Comparison of ENCODE assay signal across 30 mouse cellular contexts in the genomic region with DNA sequence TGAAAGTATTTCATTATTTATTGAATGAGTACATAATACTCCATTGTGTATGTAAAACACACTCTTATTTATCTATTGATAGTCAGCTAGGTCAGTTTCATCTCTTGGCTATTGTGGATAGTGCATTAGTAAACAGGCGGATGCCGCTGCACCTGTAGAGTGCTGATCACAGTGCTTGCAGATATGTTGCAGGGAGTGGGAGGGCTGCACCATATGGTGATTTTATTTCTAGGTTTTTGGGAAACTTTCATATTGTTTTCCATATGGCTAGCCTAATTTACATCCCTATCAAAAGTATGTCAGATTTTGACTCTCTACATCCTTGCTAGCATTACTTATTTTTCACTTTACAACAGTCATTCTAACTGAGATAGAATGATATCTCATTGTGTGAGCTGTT.
DNase-seq lines count a peak whose midpoint lies in the region; ATAC-seq lines count a peak whose summit lies in the region.
"Had no signal": no experiment of that assay in that cellular context is flagged by ENCODE, and none has a peak within 500 bp of the region (broad histone marks: within the 10 kb centered on the region; RNA-seq: fewer than 3 reads in every experiment).

No protein-coding gene starts in this region.

- H3K27me3 ChIP-seq in midbrain, embryonic 11.5 days (ENCODE audit: control insufficient read depth, insufficient read depth, low read length): no peaks in the 10 kb centered on the region
- no peaks in the 10 kb centered on the region for H3K27me3 ChIP-seq in midbrain, embryonic 16.5 days (ENCODE audit: control insufficient read depth, insufficient read depth, low read depth, low read length)
- H3K27me3 ChIP-seq: CH12.LX; embryonic facial prominence, embryonic 13.5 days; embryonic facial prominence, embryonic 15.5 days; forebrain, embryonic 12.5 days; Patski had no signal

- H3K9me3 ChIP-seq in midbrain, embryonic 11.5 days (ENCODE audit: control insufficient read depth, low read length): no peaks in the 10 kb centered on the region
- no peaks in the 10 kb centered on the region for H3K9me3 ChIP-seq in midbrain, embryonic 16.5 days (replicated peaks; ENCODE audit: control insufficient read depth, low read length, poor library complexity, severe bottlenecking)
- H3K9me3 ChIP-seq: embryonic facial prominence, embryonic 13.5 days; embryonic facial prominence, embryonic 15.5 days; forebrain, embryonic 10.5 days; forebrain, embryonic 12.5 days; G1E had no signal

- 96% methylated on average over 2 of the region's 2 CpGs for WGBS in midbrain, embryonic 11.5 days
- 96% methylated on average over 2 of the region's 2 CpGs for WGBS in midbrain, embryonic 16.5 days

- H3K36me3 ChIP-seq in midbrain, embryonic 11.5 days (ENCODE audit: control insufficient read depth, insufficient read depth, low read length): no peaks in the 10 kb centered on the region
- no peaks in the 10 kb centered on the region for H3K36me3 ChIP-seq in midbrain, embryonic 16.5 days (ENCODE audit: control insufficient read depth, insufficient read depth, low read length)
- H3K36me3 ChIP-seq: embryonic facial prominence, embryonic 13.5 days; embryonic facial prominence, embryonic 15.5 days; forebrain, embryonic 10.5 days; forebrain, embryonic 12.5 days had no signal

- H3K27ac ChIP-seq in midbrain, embryonic 11.5 days (ENCODE audit: low read depth, low read length): no peak overlapping the region
- no peak overlapping the region for H3K27ac ChIP-seq in midbrain, embryonic 16.5 days (ENCODE audit: low read length)
- H3K27ac ChIP-seq: embryonic facial prominence, embryonic 13.5 days; embryonic facial prominence, embryonic 15.5 days; forebrain, embryonic 10.5 days; forebrain, embryonic 12.5 days had no signal

- ATAC-seq in frontal cortex, adult (ENCODE audit: low TSS enrichment): peak; percentile 64
- no peak for ATAC-seq in midbrain, embryonic 11.5 days (ENCODE audit: low FRiP score)
- ATAC-seq in midbrain, embryonic 16.5 days: no peak
- ATAC-seq: activated CD4-positive, CD25-positive, alpha-beta regulatory T cell, adult 4 months; CD4-positive, CD25-positive, alpha-beta regulatory T cell, adult 4 months; forebrain, embryonic 14.5 days; Patski had no signal

- no peaks in the 10 kb centered on the region for H3K4me1 ChIP-seq in midbrain, embryonic 11.5 days (ENCODE audit: control insufficient read depth, insufficient read depth, low read length)
- no peaks in the 10 kb centered on the region for H3K4me1 ChIP-seq in midbrain, embryonic 16.5 days (ENCODE audit: control insufficient read depth, insufficient read depth, low read length)
- H3K4me1 ChIP-seq: embryonic facial prominence, embryonic 13.5 days; embryonic facial prominence, embryonic 15.5 days; forebrain, embryonic 12.5 days had no signal

- no peak overlapping the region for H3K9ac ChIP-seq in midbrain, embryonic 11.5 days (ENCODE audit: low read length)
- no peak overlapping the region for H3K9ac ChIP-seq in midbrain, embryonic 16.5 days (ENCODE audit: low read depth, low read length)
- H3K9ac ChIP-seq: embryonic facial prominence, embryonic 13.5 days; embryonic facial prominence, embryonic 15.5 days; forebrain, embryonic 12.5 days had no signal

- no peak overlapping the region for H3K4me2 ChIP-seq in midbrain, embryonic 11.5 days
- no peak overlapping the region for H3K4me2 ChIP-seq in midbrain, embryonic 16.5 days (ENCODE audit: low read length)
- H3K4me2 ChIP-seq: embryonic facial prominence, embryonic 13.5 days; embryonic facial prominence, embryonic 15.5 days; forebrain, embryonic 12.5 days had no signal

- no peak overlapping the region for H3K4me3 ChIP-seq in midbrain, embryonic 11.5 days (ENCODE audit: low read depth, low read length)
- no peak overlapping the region for H3K4me3 ChIP-seq in midbrain, embryonic 16.5 days (ENCODE audit: low read depth, low read length)
- H3K4me3 ChIP-seq: embryonic facial prominence, embryonic 13.5 days; embryonic facial prominence, embryonic 15.5 days; erythroblast, embryonic 14.5 days; forebrain, embryonic 10.5 days; forebrain, embryonic 12.5 days had no signal

- DNase-seq in frontal cortex, postnatal 10 days (ENCODE audit: low spot score in 2 of 2): no peak
- DNase-seq in layer of hippocampus, adult 11-12 months (ENCODE audit: low spot score): peak; percentile 28
- no peak for DNase-seq in layer of hippocampus, postnatal 36 days
- DNase-seq in midbrain, embryonic 11.5 days (ENCODE audit: low spot score, missing footprints): peak; percentile 37
- DNase-seq in right cerebral cortex, adult 2 months (ENCODE audit: low spot score in 2 of 2): peak; percentile 37 to 44
- DNase-seq in right cerebral cortex, postnatal 4 days: no peak
- DNase-seq: adrenal gland, adult 8-10 months; adrenal gland, postnatal 14 days; adrenal gland, postnatal 36 days; B cell, adult 2 months; cerebellum, adult 11 months; cerebellum, adult 18-20 months; cerebellum, adult 8-10 months; cerebellum, adult 9-11 months; cerebellum, postnatal 14 days; cerebellum, postnatal 36 days; embryo, embryonic 11 days had no signal

Comparison
In these comparisons a context has a peak if more than half of its experiments do, and no peak if none do; other contexts are left out.
1. DNase-seq: peak in layer of hippocampus, adult 11-12 months (single experiment), midbrain, embryonic 11.5 days (single experiment) and right cerebral cortex, adult 2 months (2 of 2); none in frontal cortex, postnatal 10 days (0 of 2), layer of hippocampus, postnatal 36 days (0 of 2) and right cerebral cortex, postnatal 4 days (single experiment).